Mouse (Mus musculus) adrenal gland (tissue): ENCODE data around the gene Tmem255b.

Experiments used
- intact Hi-C: fragments of 180-260 bp; cut with DNase I; formaldehyde crosslinking; loops from one replicate; pipeline ENCODE4 v1.15.1; 2025

The Tmem255b gene

DNA sequence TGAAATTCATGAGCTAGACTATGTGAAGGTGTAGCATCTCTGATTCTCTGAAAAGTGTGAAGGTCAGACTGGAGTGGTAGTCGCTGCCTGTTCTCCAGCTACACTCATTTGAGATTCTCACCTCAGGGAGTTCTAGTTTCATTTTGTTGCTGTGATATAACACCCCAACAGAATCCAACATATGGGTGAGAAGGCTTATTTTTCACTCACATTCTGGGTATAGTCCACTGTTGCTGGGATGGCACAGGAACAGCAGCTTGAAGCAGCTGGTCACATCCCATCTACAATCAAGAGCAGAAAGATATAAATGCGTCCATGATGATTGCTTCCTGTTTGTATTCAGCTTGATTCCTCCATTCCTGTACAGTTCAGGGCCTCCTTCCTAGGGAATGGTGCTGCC, 7.2 kb downstream of the Tmem255b start:
- intact Hi-C loops: no loop called here

DNA sequence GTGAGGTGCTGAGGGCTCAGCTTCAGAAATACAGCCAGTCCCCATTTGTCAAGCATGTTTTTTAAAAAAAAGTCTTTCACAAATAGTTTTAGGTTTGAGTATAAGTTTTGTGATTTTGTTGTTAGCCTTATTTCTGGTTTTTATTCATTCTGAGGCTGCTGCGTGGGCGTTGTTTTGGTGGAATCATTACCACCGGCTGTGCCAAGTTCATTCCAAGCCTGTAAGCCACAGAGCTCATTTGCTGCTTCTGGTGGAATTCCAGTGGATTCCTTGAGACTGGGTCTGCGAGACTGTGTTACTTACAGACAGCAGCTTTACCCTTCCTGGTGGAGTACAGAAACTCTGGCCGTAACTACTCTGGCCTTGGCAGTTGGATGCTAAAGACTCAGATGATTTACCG, 11.5 kb downstream of the Tmem255b start:
- intact Hi-C loops: no loop called here

DNA sequence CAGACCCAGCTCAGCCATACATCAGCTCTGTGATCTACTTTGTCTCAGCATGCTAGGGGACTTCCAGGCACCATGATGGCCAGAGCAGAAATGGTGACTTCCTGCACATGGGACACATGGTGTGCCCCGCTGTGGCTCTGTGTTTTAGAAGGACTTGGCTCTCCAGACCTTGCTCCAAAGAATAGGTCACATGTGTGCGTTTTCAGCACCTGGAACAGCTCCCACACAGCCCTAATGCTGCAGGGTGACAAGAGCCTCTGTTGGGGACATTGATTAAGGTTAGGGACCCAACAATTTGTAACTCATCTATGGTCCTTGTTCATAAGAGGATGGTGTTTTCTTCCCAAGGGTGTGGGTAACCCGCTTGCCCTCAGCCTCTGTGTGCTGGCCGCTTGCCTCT, 13.2 kb downstream of the Tmem255b start:
- intact Hi-C loops: no loop called here

DNA sequence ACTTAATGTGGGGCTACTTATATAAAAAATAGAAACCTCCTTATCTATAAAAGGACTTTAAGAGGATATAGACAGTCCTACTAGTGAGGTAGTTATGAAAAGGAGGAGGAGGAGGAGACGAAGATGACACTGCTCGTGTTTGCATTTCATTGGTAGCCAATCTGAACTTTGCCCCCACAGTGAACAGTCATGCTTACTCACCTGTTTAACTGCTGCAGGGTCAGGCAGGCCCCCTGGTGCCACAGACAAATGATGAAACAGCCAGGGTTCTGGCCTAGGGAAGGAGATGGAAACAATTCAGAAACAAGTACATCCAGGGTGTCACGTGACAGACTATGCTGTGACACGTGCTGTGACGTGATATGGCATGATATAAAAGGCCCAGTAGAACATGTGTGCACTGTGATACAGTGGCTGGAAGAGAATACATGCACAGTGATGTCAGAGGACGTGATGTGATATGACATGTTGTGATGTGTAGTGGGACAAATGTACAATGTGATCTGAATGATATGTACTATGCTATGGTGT, 16.8 kb downstream of the Tmem255b start:
- intact Hi-C loops: loop anchor here (10.0 kb wide), 1 partner anchor 303 kb away; the partner anchor contains the start of gene Cdc16

DNA sequence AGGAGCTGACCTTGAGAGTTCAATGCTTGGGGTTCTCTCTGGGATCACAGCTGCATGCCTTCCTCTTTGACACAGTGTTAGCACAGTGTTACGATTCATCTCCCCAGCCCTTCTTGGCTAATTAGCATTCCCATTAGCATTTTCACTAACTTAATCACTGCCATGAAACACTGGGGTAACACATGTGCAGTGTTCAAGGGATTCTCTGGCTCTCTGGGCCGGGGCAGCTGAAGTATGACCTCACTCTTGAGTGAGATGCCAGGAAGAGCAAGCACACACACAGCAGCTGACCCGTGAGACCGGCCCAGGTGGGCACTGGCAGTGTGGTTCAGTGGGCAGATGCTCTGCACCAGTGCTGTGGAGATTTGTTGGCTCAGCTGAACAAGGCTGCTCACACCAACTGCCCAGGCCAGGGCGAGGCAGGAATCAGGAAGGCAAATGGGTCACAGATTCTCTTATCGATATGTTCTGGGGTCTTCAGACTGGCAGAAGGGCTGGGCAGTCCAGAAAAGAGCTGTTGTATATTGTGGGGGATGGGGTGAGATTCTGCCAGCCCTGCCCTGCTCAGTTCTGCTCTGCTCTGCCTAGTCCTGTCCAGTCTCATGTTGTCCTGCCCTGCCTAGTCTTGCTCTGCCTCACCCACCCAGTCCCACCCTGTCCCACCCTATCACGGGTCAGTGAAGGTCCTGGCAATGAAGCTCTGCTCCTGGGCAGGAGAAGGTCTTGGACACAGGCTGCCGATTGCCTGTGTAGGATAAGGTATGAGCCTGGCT, 19.5 kb downstream of the Tmem255b start:
- intact Hi-C loops: loop anchor here (2.0 to 10.0 kb wide), 3 partner anchors 42 to 300 kb away; partner anchors contain the start of gene Cdc16

DNA sequence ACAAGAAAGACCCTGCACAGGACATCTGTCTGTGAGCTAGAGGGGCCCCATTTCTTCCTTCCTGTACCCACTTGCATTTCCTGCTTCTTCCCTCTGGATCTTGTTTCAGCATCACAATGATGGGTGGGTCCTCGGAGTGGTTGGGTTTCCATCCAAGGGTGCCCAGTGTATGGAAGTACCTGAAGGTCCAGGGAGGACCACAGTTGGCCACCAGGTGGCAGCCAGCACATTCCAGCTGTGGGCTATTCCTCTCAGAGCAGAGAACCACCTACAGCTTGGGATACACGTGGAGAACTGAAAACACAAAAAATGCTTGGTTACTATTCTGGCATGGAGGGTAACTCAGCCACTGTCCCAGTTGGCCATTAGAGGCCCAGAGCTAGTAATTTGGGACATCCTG, 20.3 kb downstream of the Tmem255b start:
- intact Hi-C loops: loop anchor here (2.0 to 10.0 kb wide), 3 partner anchors 43 to 300 kb away; partner anchors contain the start of gene Cdc16

DNA sequence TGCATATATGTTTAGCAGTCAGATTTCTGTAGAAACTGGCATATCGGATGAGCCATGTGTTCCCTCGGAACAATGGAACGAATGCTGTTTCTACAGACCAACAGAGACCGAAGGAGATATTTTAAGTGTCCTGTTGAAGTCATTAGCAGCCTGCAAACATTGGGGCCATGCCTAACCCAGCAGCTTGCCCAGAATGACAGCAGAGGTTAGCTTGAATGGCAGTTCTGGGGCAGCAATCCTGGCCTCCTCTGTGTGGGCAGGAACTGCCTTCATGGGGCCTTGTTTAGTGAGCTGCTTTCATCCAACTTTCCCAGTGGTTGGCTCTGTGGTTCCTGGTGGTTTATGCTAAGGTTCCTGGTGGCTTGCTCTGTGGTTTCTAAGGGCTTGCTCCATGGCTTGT, 24.4 kb downstream of the Tmem255b start:
- intact Hi-C loops: loop anchor here (5.0 to 10.0 kb wide), 2 partner anchors 47 to 295 kb away; partner anchors contain the start of gene Cdc16

DNA sequence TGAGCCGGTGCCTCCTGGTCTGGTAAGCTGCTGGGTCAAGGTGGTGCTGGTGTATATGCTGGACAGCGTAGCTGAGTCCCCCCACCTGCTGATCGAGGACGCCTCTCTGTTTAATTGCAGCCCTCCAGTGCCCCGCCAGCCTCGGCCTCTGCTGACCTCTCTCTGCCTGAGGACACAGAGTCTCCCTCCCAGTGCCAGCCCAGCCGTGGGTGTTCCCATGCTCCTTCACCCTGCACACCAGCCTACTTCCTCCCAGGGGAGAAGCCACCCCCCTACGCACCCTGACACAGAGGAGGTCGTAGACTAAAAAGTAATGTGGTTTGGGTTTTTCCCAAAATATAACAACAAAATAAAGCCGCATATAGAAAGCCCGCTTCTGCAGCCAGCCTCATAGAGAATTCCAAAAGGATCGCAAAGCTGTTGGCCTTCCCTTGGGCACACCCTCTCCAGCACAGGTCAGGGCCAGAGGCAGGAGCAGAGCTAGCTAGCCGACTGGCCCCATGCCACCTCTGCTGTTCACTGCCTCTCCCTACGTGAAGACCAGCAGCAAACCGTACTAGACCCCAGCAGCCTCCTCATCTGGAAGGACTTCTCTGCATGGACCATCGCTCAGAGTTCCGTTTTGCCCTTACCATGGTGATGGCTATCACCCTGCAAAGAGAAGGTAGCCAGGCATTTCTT, 26.2 kb downstream of the Tmem255b start:
- intact Hi-C loops: no loop called here

DNA sequence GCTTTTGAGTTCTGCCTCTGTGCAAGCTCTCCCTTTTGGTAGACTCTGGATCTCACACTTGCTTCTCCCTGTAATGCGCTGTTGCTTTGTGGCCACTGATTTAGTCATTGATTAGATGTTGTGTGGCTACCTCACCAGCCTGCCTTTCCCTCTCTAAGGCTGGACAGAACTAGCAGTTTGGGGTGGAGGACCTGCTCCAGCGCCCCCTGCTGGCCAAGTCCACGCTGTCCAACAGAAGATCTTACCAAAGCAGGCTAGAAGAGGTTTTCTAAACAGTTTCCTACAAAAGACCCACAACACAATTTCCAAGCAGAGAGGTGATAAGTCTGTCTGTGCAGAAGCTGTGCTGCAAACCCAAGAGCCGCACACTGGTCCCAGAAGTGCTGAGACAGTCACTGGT, 26.9 kb downstream of the Tmem255b start:
- intact Hi-C loops: no loop called here

DNA sequence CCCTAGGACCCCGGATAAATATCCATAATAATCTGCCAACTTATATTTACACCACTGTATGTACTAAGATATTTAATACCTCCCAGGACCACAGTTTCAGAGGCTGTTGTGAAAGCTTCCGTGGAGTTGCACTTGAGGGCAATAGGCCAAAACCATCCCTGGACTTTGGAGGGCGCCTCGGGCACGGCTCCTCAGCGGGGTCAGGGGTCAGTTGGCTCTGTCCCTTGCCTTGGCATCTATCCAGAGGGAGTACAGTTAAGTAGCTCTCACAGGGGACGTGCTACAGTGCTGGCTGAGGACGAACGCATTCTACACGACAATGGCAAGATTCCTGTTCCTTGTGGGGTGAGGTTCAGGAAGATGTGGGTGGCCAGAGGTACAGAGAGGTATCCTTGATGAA, 27.4 kb downstream of the Tmem255b start:
- intact Hi-C loops: no loop called here

DNA sequence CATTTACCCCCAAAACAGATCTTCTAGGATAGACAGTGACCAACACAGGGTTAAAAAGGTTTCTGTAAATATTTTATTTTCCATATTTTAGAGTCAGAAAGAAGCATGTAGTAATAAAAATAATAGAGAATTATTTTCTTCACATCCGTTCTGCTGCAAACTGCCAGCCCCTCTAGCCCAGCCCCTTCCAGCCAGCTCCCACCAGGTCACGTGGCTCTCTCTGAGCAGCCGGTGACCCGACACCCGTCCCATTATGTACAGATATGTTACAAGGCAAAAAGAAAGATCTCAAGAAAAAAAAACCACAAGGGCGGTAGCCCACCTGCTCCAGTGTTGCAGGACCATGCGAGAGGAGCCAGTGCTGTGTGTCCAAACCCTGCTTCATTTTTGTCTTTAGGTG, 30.3 kb downstream of the Tmem255b start:
- intact Hi-C loops: no loop called here

DNA sequence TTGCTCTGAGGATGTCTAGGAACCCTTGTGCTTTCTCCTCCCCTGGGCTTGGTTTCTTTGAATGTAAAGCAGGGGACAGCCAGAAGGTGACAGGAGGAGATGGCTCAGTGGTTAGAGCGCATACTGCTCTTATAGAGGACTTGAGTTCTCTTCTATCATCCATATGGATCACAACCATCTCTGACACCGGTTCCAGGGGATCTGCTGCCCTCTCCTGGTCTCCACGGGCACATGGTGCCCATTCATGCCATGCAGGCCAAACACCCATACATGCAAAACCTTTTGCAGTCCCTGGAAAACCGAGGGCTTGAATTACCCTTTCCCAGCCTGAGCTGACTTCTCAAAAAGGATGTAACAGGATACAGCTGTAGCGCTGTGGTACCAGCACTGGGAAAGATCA, 32.0 kb downstream of the Tmem255b start:
- intact Hi-C loops: no loop called here

DNA sequence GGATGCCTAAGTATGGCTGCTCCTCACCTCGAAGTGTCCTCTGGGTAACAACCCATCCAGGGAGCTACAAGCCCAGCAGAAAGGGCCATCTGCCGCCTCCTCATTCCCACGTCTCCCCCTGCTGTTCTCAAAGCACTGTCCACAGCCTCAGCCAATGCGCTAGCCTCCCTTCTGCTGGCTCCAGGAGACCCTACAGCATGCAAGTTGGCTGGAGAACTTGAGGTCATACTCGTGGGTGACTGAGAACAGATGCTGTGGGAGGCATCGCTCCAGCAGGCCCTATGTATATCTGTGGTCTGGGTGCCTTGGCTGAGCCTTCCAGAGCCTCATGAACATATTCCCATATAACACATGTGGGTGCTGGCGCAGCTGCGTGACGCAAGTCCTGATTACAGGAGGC, 33.7 kb downstream of the Tmem255b start:
- intact Hi-C loops: no loop called here

DNA sequence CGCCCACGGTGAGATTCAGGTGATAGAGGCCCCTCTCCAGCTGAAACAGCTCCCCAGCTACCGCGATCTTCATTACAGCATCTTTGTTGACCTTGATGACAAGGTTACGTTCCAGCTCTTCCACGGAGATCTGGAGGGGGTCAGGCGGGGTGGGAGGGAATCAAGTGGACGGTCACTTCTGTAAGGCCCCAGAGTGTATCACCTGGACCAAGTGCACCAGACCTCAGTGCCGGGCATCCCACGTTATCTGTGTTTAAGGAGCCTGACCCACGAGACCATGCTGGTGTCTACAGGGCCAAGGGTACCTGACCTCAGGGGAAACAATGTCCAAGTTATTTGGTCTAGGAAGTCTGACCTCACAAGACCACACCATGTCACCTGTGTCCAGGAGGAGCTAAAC, 36.5 kb downstream of the Tmem255b start:
- intact Hi-C loops: no loop called here

DNA sequence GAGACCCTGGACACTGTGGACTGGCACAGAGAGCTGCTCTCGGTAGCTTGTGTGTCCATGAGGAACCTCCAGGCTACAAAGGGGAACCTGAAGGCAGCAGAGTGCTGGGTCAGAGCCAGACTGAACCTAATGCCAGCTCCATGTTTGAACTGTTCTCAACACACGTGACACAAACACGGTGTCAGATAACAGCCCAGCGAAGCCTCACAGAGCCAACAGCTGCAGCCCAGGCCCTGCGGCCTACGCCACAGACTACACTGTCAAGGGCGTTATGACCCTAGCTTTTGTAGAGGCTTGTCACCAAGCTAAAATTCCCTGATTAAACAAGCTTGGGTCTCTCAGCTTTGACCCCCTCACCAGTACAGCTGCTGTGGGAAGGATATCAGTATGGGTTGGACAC, 37.3 kb downstream of the Tmem255b start:
- intact Hi-C loops: no loop called here

DNA sequence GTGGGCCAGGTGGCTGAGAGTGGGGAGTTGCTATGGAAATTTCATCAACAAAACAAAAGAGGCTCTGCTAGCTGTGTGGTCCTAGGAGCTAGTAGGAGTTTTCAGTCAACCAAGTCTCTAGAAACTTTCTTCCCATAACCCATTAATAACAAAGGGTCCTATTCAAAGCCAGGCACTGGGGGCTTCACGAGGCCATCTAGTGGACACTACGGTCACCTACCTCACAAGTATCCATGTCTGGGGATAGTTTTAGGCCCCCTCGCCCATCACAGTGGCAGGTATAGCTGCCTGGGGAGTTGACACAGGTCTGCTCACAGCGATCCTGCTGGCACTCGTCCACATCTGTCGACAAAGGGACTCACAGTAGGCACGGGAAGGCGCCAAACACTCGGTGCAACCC, 40.9 kb downstream of the Tmem255b start:
- intact Hi-C loops: no loop called here

DNA sequence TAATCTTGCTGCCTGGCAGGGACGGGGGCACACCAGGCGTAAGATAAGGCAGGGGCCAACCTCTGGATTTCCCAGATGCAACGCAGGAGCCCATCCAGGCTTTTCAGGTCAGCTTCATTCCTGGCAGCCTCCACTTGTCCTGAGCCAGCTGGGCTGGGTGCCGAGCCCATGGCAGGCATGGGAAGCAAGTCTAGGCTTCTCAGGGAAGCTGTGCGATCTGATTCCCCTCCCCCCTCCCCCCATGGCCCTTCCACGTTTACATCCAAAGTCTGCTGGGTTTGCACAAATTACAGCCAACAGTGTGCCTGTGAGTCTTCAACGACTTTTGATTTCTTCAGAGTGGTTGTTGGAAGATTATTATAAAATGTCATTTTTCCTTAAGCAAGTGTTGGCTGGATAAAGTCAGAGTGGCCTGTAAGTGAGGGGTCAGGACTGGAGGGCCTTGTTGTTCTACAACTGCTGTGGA, 46.1 kb downstream of the Tmem255b start:
- intact Hi-C loops: no loop called here

DNA sequence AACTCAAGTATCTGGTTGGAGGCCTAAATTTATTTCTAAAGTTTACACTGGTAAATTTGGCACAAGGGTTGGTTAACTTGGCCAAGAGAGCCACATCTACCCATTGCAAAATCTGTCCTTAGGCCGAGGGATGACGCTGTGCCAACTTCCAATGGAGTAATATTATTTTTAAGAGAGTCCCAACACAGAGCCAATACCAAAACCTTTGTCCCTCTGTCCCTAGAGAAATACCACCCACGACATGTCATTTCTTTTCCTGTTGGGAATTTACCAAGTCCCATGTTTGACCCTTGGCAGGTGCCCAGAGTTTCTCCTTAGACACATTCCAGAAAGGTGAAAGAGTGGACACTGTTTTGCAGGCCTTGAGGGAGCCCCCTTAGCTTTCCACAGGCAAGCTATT, 46.6 kb downstream of the Tmem255b start:
- intact Hi-C loops: no loop called here

DNA sequence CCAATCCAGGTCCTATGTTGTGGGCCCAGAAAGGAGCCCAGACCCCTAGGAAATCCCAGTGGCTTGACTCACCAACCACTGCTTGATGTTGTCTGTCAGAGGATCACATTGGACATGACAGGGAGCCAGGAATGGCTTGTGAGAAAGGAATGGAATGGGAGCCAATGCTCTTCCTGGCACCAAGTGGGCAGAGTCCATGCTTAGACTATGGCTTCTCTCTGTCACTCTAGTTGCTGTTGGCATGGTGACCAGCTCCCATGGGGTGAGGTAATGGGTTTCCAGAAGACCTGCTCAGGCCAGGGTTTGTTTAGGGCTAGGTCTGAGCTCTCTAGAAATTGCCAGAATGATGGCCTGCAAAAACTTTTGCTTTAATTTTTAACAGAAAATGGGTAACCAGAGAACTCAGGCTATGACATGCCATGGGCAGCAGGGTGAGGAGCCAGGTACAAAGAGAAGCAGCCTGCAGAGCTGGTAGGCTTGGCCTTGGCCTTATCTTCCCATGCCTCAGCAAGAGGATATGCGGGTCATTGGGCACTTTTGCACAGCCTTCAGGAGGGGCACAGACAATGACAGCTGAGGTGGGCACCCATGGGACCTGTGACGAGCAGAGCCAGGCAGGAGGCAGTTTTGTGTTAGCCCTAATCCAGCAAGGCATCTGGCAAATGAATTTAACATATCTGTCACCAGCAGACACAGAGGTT, 47.3 kb downstream of the Tmem255b start:
- intact Hi-C loops: no loop called here

DNA sequence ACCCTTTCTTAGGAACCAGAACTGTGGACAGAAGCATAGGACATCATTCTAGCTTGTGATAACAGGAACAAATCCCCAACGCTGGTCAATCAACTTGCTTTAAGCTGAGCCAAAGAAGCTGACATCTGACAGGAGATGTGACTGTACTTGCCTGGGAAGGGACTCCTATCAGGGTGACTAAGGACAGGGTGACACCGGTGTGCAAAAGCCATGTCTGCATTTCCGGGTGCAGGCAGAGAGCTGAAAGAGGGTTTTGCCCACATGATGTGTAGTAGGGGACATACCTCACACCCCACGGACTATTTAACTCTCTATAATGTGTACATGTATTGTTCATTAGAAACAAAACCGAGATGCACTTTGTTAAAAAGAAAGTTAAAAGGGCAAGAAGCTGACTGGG, 48.2 kb downstream of the Tmem255b start:
- intact Hi-C loops: no loop called here

DNA sequence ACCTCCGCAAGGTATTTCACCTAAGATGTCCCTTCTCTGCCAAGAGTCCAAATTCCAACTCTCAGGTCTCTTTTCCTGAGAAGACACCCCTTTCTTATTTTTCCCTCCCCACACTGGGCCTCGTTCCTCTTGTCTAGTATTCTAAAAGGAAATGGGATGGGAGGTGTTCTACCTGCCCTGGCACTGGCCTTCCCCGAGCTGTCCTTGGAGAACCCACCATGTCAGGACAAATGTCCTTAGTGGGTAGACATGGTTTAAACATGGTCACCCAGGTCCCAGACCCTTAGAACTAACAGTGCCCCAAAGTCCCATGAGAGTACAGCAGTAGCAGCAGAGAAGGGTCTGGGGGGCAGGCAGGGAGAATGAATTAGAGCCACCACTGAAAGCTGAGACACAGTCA, 54.4 kb downstream of the Tmem255b start:
- intact Hi-C loops: no loop called here
